Mouse (Mus musculus): ENCODE results near the gene 0610037L13Rik. TPM values are rescaled to one million over a fixed set of nuclear protein-coding genes. Genes with fewer than 3 reads are reported as not detected.

The 0610037L13Rik gene
- total RNA-seq, 2 experiments from 2014 or later, result 67.2 to 70.7 TPM

DNA sequence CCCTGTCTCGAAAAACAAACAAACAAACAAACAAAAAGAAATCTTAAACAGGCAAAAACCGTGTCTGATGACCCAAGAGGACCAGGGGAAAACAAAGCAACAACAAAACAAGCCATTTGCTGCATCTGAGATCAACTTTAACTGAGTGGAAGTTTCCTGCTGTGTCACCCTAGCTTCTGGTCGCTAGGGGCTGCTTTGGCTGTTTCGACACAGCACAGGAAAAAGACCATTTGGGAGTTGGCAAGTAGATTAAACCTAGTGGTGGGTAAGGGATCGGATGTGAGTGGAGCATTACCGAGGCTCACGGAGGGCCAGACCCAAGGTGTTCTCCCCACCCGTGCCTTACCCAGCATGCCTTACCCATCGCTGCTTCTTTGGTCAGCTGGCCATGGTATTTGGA is 16.9 kb downstream of the 0610037L13Rik start:
- intact Hi-C loops (cut with DNase I), result no loop called here
- DNase-seq, result no peak

DNA sequence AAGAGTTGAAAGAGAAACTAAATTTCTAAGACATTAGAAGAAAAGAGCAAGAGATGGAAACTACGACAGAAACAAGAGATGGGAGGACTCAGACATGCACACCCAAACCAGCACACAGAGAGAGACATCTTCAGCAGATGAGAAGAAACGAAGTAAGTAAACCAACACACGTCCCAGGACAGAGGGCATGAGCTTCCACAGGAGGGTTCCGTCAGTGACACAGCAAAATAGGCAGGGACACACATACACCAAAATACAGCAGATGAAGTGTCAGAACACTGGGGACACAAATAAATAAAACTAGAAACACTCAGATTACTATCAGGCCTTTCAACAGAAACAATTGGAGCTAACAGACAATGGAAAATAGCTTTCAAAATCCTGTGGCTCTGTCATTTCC is 20.4 kb downstream of the 0610037L13Rik start:
- intact Hi-C loops (cut with DNase I), result no loop called here

DNA sequence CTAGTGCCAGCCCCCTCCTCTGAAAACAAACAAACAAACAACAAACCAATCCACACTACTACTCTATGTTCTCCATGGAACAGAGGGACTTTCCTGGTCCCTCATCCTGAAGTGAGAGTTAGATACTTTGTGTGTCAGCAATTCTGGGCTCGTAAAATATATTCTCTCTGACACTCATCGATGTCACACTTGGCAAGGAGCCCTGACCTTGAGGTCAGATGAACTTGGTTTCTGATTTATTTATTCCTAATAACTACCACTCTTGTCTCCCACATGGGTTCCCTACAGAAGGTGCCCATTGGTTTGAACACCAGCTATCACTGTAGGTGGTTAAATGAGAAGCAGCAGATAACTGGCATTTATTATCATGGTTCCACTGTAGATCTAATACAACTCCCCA is 30.7 kb downstream of the 0610037L13Rik start:
- DNase-seq, result peak in 1 of 2 experiments; percentile 31
- intact Hi-C loops (cut with DNase I), result loop anchor here (10.0 kb wide), 1 partner anchor 404 kb away; the partner anchor contains the start of gene Coa7

More for the DNA sequence above, 20.4 kb downstream of the 0610037L13Rik start:
- no peak for DNase-seq

DNA sequence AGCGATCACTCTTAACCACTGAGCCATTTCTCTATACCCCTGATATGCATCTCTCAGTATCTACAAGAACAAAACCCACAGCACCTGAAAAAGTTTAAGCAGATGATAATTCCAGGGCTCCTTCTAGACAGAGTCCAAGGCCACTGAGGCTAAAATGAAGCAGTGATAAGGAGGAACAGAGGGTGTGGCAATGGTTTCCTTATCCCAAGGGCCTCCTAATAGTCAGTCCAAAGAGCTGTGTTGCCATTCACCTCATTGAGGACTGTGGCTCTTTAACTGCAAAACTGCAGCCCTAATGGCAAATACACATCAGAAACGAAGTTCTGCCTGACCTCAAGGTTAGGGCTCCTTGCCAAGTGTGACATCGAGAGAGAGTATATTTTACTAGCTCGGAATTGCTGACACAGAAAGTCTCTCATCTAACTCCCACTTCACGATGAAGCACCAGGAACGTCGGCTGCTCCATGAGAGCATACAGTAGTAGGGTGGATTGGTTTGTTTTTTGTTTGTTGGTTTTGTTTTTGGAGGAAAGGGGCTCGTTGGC is 31.6 kb downstream of the 0610037L13Rik start:
- peak; percentile 67 to 78 for DNase-seq
- intact Hi-C loops (cut with DNase I), result loop anchor here (10.0 kb wide), 1 partner anchor 404 kb away; the partner anchor contains the start of gene Coa7

DNA sequence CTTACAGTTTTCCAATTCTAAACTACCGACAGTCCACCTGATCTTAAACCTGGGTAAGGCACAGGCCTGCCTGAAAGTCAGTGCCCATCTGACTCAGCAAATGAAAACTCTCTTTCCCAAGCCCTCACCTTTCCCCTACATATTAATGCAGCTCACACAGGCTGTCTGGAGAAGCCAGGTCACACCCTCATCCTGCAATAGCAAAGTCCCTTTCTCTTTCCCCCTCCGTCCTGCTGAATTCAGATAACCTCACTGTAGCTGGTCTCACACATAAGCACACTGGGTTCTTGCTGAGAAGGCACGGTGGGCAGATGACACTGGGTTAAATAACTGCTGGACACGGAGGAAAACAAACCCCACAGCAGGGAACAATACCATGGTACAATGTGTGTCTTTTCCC is 32.3 kb downstream of the 0610037L13Rik start:
- peak; percentile 63 to 68 for DNase-seq
- intact Hi-C loops (cut with DNase I), result loop anchor here (10.0 kb wide), 1 partner anchor 403 kb away; the partner anchor contains the start of gene Coa7

DNA sequence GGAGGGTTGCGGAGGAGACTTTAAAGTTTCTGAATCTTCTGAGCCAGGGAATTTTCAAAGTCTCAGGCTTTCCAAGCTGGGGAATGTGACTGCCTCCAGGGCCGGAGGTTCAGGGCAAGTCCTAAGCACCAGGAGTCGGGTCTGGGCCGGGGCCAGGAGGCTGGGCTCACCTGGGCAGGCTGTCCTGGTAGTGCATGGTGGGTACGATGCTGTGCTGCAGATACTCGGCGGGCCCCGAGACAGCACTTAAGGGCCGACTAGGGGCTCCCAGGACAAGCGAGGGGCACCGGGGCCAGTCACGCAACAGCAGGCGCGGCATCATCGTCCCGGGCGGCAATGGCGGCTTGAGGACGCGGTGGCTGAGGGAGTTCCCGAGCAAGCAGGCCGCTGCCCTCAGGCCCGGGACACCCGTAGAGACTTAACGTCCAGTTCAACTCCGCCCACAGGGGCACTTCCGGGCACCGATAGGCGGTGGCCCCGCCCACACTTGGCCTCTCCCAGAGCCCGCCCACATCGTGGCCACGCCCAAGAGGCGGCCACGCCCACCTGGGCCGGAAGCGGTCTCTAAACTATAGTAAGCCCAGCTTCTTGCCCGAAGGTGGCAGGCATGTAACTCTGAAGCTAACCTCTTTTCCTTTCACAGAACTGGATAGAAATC is 33.7 kb downstream of the 0610037L13Rik start, which contains the start of gene Cpt2:
Gene Cpt2 (minus strand): TSS at position 466 of the 658 bp plus-strand sequence.
- peak; percentile 96 to 97 for DNase-seq
- intact Hi-C loops (cut with DNase I), result loop anchor here (10.0 kb wide), 1 partner anchor 402 kb away; the partner anchor contains the start of gene Coa7

DNA sequence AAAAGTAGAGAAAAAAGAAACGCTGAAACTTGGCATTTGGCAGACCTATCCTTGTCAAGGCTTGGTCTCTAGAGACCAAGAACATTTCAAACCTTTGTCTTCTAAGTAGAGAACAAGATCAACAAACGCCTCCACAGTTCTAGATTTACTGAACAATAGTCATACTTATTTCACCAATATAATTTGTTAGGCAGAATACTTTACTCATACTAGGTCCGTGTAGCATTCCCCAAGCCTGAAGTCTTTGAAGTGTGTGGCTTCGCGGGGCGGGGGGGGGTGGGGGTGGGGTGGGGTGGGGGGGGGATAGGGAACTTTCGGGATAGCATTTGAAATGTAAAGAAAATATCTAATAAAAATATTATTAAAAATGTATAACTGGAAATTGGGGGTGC is 34.2 kb downstream of the 0610037L13Rik start:
- intact Hi-C loops (cut with DNase I), result loop anchor here (10.0 kb wide), 1 partner anchor 401 kb away; the partner anchor contains the start of gene Coa7

DNA sequence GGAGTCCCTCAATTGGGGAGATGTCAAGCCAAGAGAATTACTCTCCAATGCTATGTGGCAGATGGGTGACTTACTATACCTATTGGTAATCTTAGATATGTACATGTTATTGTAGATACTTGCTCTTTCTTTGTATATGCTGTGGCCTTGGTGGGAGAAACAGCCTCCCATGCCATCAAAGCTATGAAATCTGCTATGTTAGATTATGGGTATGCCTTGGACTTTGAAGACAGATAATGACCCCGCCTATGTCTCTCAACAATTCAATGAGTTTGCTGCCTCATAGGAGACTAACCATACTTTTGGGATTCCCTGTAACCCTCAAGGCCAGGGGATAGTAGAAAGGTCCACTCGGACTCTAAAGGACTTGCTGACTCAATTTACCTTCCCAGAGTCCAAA is 38.7 kb downstream of the 0610037L13Rik start:
- no peak for DNase-seq
- intact Hi-C loops (cut with DNase I), result loop anchor here (10.0 kb wide), 1 partner anchor 397 kb away; the partner anchor contains the start of gene Coa7

More for the DNA sequence above, 34.2 kb downstream of the 0610037L13Rik start:
- DNase-seq, result no peak

DNA sequence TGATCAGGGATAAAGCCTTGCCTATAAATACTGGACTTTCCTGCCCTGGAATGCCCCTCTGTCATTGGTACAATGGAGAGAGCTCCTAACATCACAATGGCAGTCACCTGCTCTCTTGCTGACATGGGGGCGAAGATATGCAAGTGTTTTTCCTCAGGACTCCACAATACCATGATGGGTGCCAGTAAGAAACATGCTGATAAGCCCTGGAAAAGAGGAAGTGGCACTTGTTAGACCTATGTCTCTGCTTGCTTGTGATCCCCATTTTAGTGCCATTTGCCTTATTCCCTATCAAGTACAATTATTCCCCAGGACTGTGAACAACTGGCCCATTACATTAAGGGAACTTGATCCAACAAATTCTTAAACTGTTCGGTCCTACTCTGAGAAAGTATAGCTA is 39.1 kb downstream of the 0610037L13Rik start:
- intact Hi-C loops (cut with DNase I), result loop anchor here (10.0 kb wide), 1 partner anchor 396 kb away; the partner anchor contains the start of gene Coa7
- no peak for DNase-seq

DNA sequence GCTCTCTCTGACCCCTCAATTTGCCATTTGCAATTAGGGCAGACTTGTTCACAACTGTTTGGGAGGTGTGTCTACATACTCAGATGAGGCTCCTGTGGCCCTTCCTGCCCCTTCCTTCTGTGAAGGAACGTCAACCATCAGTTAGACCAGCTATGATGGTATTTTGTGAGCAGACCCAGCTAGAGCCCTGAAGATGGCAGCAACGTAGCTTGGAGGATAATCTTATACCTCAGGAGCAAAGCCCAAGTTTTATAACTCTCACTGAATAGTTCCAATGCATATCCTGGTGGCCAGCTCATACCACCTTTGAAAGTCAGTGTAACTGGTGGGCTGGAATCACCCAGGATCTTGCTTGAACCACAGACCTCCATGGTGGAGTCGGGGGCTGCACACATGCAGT is 41.8 kb downstream of the 0610037L13Rik start:
- intact Hi-C loops (cut with DNase I), result no loop called here
- no peak for DNase-seq

DNA sequence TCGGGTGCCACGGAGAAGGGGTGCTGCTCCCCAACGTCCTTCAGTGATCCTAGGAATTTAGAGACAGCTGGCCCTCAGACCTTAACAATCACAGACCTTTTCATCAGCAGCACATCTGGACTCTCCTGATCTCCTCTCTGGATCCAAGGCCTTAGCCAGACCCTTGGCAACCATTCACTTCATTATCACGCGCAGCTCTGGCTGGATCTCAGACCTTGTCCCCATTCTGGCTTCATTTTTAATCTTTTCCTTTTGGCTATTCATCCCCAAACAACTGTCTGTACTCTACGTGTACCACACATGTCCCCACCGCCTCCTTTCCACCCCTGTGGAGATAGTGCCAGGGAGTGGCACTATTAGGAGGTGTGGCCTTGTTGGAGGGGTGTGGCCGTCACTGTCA is 43.6 kb downstream of the 0610037L13Rik start:
- intact Hi-C loops (cut with DNase I), result no loop called here
- no peak for DNase-seq

DNA sequence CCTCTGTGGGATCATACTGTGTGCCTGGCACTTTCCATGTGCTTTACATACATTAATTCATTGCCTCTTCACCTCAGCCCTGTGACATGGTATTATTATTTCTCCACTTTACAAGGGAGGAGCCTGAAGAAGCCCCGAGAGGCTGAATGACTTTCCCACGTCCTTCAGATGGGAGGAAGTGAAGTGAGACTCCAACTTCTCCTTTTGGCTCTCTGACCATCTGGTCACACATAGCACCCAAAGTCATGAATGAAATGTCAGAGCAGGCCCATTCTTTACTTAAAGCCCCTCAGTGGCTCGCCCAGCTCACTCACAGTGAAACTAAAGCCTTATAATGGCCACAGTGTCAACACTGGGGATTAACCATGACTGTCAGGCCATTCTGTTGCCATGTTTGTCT is 45.6 kb downstream of the 0610037L13Rik start:
- no peak for DNase-seq
- intact Hi-C loops (cut with DNase I), result no loop called here

DNA sequence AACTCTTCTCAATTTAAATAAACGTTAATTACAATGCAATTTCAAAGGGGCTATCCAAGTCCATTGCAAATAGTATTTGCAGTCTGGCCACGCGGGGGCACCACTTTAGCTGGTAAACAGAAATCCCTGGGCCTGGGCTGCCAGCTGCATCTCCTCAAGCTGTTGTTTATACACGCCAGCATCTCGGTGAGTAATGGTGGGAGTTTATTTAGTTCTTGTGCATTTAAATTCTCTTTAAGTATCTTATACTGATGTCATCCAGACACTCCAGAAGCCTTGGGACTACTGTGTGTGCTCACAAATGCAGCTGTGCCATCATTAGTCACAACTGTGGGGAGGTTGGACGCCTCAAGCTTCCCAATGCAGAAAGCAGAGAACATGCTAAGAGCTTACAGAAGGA is 47.7 kb downstream of the 0610037L13Rik start:
- intact Hi-C loops (cut with DNase I), result no loop called here

DNA sequence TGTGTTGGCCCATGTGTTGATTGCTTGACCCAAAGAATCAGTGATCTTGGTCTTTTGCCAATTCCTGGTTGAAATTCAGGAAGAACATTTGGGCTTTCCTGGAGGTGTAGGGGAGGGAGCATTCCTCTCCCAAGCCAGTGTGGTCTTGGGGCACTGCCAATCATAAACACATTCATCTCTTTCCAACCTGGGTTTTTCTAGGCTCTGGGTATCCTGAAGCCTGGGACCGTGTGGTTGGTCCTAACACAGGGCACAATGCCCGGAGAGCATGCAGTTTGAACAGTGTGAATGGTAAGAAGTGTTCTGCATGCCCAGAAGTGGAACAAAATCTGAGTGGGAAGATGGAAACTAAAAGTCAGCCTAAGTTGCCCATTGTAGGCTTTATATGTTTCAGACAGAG is 48.5 kb downstream of the 0610037L13Rik start:
- intact Hi-C loops (cut with DNase I), result no loop called here
- DNase-seq, result no peak

More for the DNA sequence above, 47.7 kb downstream of the 0610037L13Rik start:
- DNase-seq, result peak; percentile 79 to 86

DNA sequence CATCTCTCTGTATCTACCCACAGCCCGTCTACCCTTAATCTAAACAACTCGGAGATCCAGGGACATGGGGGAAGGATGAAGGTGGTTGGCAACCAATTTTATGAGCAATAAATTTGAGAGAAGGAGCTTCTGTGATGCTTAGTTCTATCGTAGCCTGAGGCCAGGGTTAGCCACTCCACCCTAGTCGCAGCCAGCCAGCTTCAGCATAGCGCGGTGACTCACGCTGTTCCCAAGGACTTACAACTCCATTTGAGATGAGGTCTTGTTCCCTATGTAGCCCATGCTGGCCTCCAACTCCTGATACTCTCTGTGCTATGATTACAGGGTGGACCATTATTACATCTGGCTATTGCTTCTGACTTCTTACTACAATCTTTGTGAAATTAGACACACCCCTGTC is 53.1 kb downstream of the 0610037L13Rik start:
- DNase-seq, result no peak
- intact Hi-C loops (cut with DNase I), result loop anchor here (5.0 kb wide), 2 partner anchors 175 to 375 kb away; no protein-coding TSS in a partner anchor

DNA sequence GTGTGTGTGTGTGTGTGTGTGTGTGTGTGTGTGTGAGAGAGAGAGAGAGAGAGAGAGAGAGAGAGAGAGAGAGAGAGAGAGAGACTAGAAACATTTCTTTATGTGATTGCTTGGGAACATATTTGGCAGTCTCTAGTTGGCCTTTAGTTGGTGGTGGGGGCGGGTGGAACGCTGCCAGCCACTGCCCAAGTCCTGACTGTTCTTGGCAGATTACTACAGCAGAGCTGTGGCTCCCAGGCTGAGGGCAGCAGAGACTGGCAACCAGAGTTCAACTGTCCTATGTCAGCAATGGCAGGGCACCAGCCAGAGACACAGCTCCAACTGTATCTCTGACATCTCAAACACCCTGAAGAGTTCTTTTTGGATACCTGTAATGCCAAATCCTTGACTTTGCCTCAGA is 54.5 kb downstream of the 0610037L13Rik start:
- intact Hi-C loops (cut with DNase I), result loop anchor here (5.0 kb wide), 2 partner anchors 173 to 373 kb away; no protein-coding TSS in a partner anchor
- DNase-seq, result peak; percentile 44 to 63

Other genes starting within 250 kb of the 0610037L13Rik start
- not detected for gene Dmrtb1, start 205.6 kb upstream of the 0610037L13Rik start, total RNA-seq (2021)
- 1 to 10 TPM in 1 of 2 experiments, under 1 TPM in 1; 0.67 to 1.1 TPM for gene Lrp8, start 87.6 kb upstream of the 0610037L13Rik start, total RNA-seq (2021)
- 10 to 100 TPM; 64.4 to 65.4 TPM for gene Magoh, start 10.1 kb upstream of the 0610037L13Rik start, total RNA-seq (2021)
- gene Cpt2, start 33.8 kb downstream of the 0610037L13Rik start, total RNA-seq (2021), result 100 to 1,000 TPM; 206 to 222 TPM
- gene Slc1a7, start 78.5 kb downstream of the 0610037L13Rik start, total RNA-seq (2021), result under 1 TPM in 1 of 2 experiments, not detected in 1; 0.10 TPM
- 10 to 100 TPM; 12.1 to 24.1 TPM for gene Podn, start 206.6 kb downstream of the 0610037L13Rik start, total RNA-seq (2021)